Mouse (Mus musculus): ENCODE results near the gene Ift88. TPM values are rescaled to one million over a fixed set of nuclear protein-coding genes. Genes with fewer than 3 reads are reported as not detected.

The Ift88 gene
- total RNA-seq, 2 experiments from 2014 or later: 7.9 to 8.4 TPM

Other genes starting within 250 kb of the Ift88 start
- 10 to 100 TPM in 1 of 2 experiments, 1 to 10 TPM in 1; 7.6 to 10.1 TPM for gene Cryl1, start 25.5 kb upstream of the Ift88 start, total RNA-seq (2021)
- gene Il17d, start 100.7 kb downstream of the Ift88 start, total RNA-seq (2021): 10 to 100 TPM; 13.5 to 16.3 TPM
- 10 to 100 TPM; 25.7 to 28.1 TPM for gene Eef1akmt1, start 147.6 kb downstream of the Ift88 start, total RNA-seq (2021)
- gene Xpo4, start 241.4 kb downstream of the Ift88 start, total RNA-seq (2021): 10 to 100 TPM; 21.6 to 21.7 TPM

All from gastrocnemius, postnatal 4 days (tissue).